In the genomic region with DNA sequence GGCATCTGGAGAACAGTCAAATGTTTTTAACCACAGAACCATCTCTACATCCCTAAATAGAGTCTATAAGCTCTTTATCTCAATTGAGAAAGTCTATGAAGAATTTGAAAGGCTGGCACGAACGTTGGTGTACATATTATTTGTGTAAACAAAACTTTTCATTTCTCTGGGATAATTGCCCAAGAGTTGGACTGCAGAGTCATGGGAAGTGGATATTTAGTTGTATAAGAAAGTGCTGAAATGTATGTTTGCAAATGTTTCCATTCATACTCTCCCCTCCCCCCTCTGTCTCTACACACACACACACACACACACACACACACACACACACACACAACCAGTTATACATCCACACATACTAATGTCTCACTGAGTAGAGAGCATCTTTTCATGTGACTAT, we compare ENCODE assay signal across 23 mouse cellular contexts.
DNase-seq lines count a peak whose midpoint lies in the region; ATAC-seq and TF ChIP-seq lines count a peak whose summit lies in the region.
"Had no signal": no experiment of that assay in that cellular context is flagged by ENCODE, and none has a peak within 500 bp of the region (broad histone marks: within the 10 kb centered on the region; RNA-seq: fewer than 3 reads in every experiment).

No protein-coding gene starts in this region.

- no peak overlapping the region for H3K27ac ChIP-seq in intestine, postnatal 0 days (ENCODE audit: low read depth, low read length)
- no peak overlapping the region for H3K27ac ChIP-seq in intestine, embryonic 16.5 days (ENCODE audit: low read length)
- no peak overlapping the region for H3K27ac ChIP-seq in lung, embryonic 15.5 days
- H3K27ac ChIP-seq in lung, postnatal 0 days (ENCODE audit: low read length): no peak overlapping the region
- H3K27ac ChIP-seq: embryonic facial prominence, embryonic 10.5 days; embryonic facial prominence, embryonic 12.5 days; forebrain, embryonic 13.5 days; forebrain, embryonic 15.5 days had no signal

- no peak for ATAC-seq in intestine, postnatal 0 days
- no peak for ATAC-seq in intestine, embryonic 16.5 days
- no peak for ATAC-seq in lung, embryonic 15.5 days (ENCODE audit: borderline replicate concordance, extremely low read depth, low FRiP score, low TSS enrichment)
- ATAC-seq in lung, postnatal 0 days: no peak
- no peak for ATAC-seq in frontal cortex, adult (ENCODE audit: low TSS enrichment)
- ATAC-seq: CD4-positive, CD25-positive, alpha-beta regulatory T cell, adult 4 months; forebrain, embryonic 13.5 days; forebrain, embryonic 15.5 days had no signal

- H3K9me3 ChIP-seq in intestine, postnatal 0 days (ENCODE audit: control insufficient read depth): no peaks in the 10 kb centered on the region
- no peaks in the 10 kb centered on the region for H3K9me3 ChIP-seq in intestine, embryonic 16.5 days (ENCODE audit: control insufficient read depth, low read length)
- no peaks in the 10 kb centered on the region for H3K9me3 ChIP-seq in lung, embryonic 15.5 days
- H3K9me3 ChIP-seq in lung, postnatal 0 days (ENCODE audit: low read length): no peaks in the 10 kb centered on the region
- H3K9me3 ChIP-seq: embryonic facial prominence, embryonic 10.5 days; embryonic facial prominence, embryonic 12.5 days; forebrain, embryonic 13.5 days; forebrain, embryonic 15.5 days; G1E had no signal

- no peak for TF ChIP-seq EP300 in lung, postnatal 0 days (IDR thresholded peaks at IDR 0.05)

- H3K9ac ChIP-seq in intestine, postnatal 0 days (ENCODE audit: low read depth, low read length): no peak overlapping the region
- no peak overlapping the region for H3K9ac ChIP-seq in intestine, embryonic 16.5 days (ENCODE audit: low read depth, low read length)
- H3K9ac ChIP-seq in lung, embryonic 15.5 days: no peak overlapping the region
- H3K9ac ChIP-seq in lung, postnatal 0 days (replicated peaks; ENCODE audit: low read depth): no peak overlapping the region
- H3K9ac ChIP-seq: embryonic facial prominence, embryonic 12.5 days; forebrain, embryonic 13.5 days; forebrain, embryonic 15.5 days had no signal

- no peak for TF ChIP-seq CTCF in intestine, postnatal 0 days (IDR thresholded peaks at IDR 0.05; ENCODE audit: low read depth)
- no peak for TF ChIP-seq CTCF in lung, postnatal 0 days (IDR thresholded peaks at IDR 0.05)

- no peaks in the 10 kb centered on the region for H3K27me3 ChIP-seq in intestine, postnatal 0 days (replicated peaks; ENCODE audit: control insufficient read depth, insufficient read depth, low read length)
- no peaks in the 10 kb centered on the region for H3K27me3 ChIP-seq in intestine, embryonic 16.5 days (replicated peaks; ENCODE audit: control insufficient read depth, insufficient read depth, low read length)
- H3K27me3 ChIP-seq in lung, embryonic 15.5 days: no peaks in the 10 kb centered on the region
- no peaks in the 10 kb centered on the region for H3K27me3 ChIP-seq in lung, postnatal 0 days (replicated peaks; ENCODE audit: insufficient read depth, low read length)
- H3K27me3 ChIP-seq: CH12.LX; embryonic facial prominence, embryonic 12.5 days; forebrain, embryonic 13.5 days; forebrain, embryonic 15.5 days had no signal

- WGBS in intestine, postnatal 0 days: 15% methylated on average over 2 of the region's 2 CpGs
- 45% methylated on average over 2 of the region's 2 CpGs for whole genome bisulfite sequencing in intestine, embryonic 16.5 days
- WGBS in lung, embryonic 15.5 days: 14% methylated on average over 2 of the region's 2 CpGs
- WGBS in lung, postnatal 0 days: 9% methylated on average over 2 of the region's 2 CpGs

- peak overlapping the region; percentile 55 for H3K4me2 ChIP-seq in intestine, postnatal 0 days (replicated peaks; ENCODE audit: low read depth)
- H3K4me2 ChIP-seq in intestine, embryonic 16.5 days (ENCODE audit: low read depth, low read length): no peak overlapping the region
- H3K4me2 ChIP-seq in lung, embryonic 15.5 days: peak overlapping the region; percentile 42
- peak overlapping the region; percentile 45; the same call in 1 of the 2 replicates for H3K4me2 ChIP-seq in lung, postnatal 0 days (replicated peaks; ENCODE audit: low read depth, low read length)
- H3K4me2 ChIP-seq: embryonic facial prominence, embryonic 12.5 days; forebrain, embryonic 13.5 days; forebrain, embryonic 15.5 days had no signal

- no peaks in the 10 kb centered on the region for H3K36me3 ChIP-seq in intestine, postnatal 0 days (ENCODE audit: control insufficient read depth, insufficient read depth)
- H3K36me3 ChIP-seq in intestine, embryonic 16.5 days (ENCODE audit: control insufficient read depth, insufficient read depth, low read length): no peaks in the 10 kb centered on the region
- no peaks in the 10 kb centered on the region for H3K36me3 ChIP-seq in lung, embryonic 15.5 days
- no peaks in the 10 kb centered on the region for H3K36me3 ChIP-seq in lung, postnatal 0 days (ENCODE audit: insufficient read depth, low read length)
- H3K36me3 ChIP-seq: embryonic facial prominence, embryonic 10.5 days; embryonic facial prominence, embryonic 12.5 days; forebrain, embryonic 15.5 days; G1E had no signal

- no peak for DNase-seq in lung, postnatal 14 days
- peak; percentile 27 for DNase-seq in lung, postnatal 0 days (ENCODE audit: low spot score)
- DNase-seq in lung, postnatal 4 days: no peak
- DNase-seq: adrenal gland, adult 8-10 months; adrenal gland, postnatal 14 days; adrenal gland, postnatal 36 days; B cell, adult 2 months; cerebellum, adult 11-12 months; cerebellum, adult 2 months; cerebellum, adult 9-10 months; cerebellum, postnatal 10 days; cerebellum, postnatal 25 days had no signal

- H3K4me3 ChIP-seq in intestine, postnatal 0 days (ENCODE audit: low read depth, low read length): no peak overlapping the region
- no peak overlapping the region for H3K4me3 ChIP-seq in intestine, embryonic 16.5 days (ENCODE audit: low read length)
- H3K4me3 ChIP-seq in lung, embryonic 15.5 days: no peak overlapping the region
- no peak overlapping the region for H3K4me3 ChIP-seq in lung, postnatal 0 days (ENCODE audit: low read depth, low read length)
- H3K4me3 ChIP-seq: embryonic facial prominence, embryonic 10.5 days; embryonic facial prominence, embryonic 12.5 days; forebrain, embryonic 13.5 days; forebrain, embryonic 15.5 days had no signal

- no peaks in the 10 kb centered on the region for H3K4me1 ChIP-seq in intestine, postnatal 0 days (replicated peaks; ENCODE audit: control insufficient read depth, insufficient read depth, low read length)
- peaks cover 6% of the 10 kb centered on the region; the same call in 1 of the 2 replicates for H3K4me1 ChIP-seq in intestine, embryonic 16.5 days (ENCODE audit: control insufficient read depth, insufficient read depth, low read length)
- H3K4me1 ChIP-seq in lung, embryonic 15.5 days: peaks cover 29% of the 10 kb centered on the region
- H3K4me1 ChIP-seq in lung, postnatal 0 days (ENCODE audit: insufficient read depth, low read depth, low read length): no peaks in the 10 kb centered on the region
